In the genomic region with DNA sequence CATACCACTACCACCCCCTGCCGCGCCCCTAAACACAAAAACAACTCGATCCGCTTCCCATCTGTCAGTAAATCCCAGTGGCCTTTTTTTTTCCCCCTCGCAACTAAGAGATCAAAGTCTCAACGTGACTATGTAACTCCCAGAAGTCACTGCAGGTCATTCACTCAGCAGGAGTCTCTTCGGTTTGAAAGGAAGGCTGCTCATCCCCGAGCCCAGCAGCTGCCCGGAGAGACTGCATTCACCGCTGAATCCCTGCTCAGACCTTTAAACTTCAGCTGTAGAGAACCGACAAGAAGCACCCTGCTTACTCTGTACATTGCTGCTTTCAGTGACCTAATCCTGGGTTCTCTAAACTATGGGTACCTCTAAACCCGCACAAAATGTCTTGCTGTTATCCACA, we compare ENCODE assay signal across 9 mouse cellular contexts. TPM values are rescaled to one million over a fixed set of nuclear protein-coding genes. Genes with fewer than 3 reads are reported as not detected.
DNase-seq lines count a peak whose midpoint lies in the region; ATAC-seq lines count a peak whose summit lies in the region.
"Had no signal": no experiment of that assay in that cellular context is flagged by ENCODE, and none has a peak within 500 bp of the region (broad histone marks: within the 10 kb centered on the region; RNA-seq: fewer than 3 reads in every experiment).

No protein-coding gene starts in this region.

- no peak overlapping the region for H3K9ac ChIP-seq in intestine, embryonic 15.5 days
- H3K9ac ChIP-seq in liver, embryonic 16.5 days (ENCODE audit: low read depth, low read length): no peak overlapping the region

- no peak overlapping the region for H3K27ac ChIP-seq in intestine, embryonic 15.5 days
- H3K27ac ChIP-seq in liver, embryonic 16.5 days (ENCODE audit: low read length): no peak overlapping the region

- no peaks in the 10 kb centered on the region for H3K36me3 ChIP-seq in intestine, embryonic 15.5 days
- no peaks in the 10 kb centered on the region for H3K36me3 ChIP-seq in liver, embryonic 16.5 days (ENCODE audit: control insufficient read depth, insufficient read depth)

- no peaks in the 10 kb centered on the region for H3K9me3 ChIP-seq in intestine, embryonic 15.5 days
- no peaks in the 10 kb centered on the region for H3K9me3 ChIP-seq in liver, embryonic 16.5 days (replicated peaks; ENCODE audit: control insufficient read depth, low read length)

- H3K4me1 ChIP-seq in intestine, embryonic 15.5 days (replicated peaks): no peaks in the 10 kb centered on the region
- no peaks in the 10 kb centered on the region for H3K4me1 ChIP-seq in liver, embryonic 16.5 days (ENCODE audit: control insufficient read depth, low read depth, low read length)

- H3K4me2 ChIP-seq in intestine, embryonic 15.5 days (replicated peaks): peak overlapping the region; percentile 44
- peak overlapping the region; percentile 21; the same call in 1 of the 2 replicates for H3K4me2 ChIP-seq in liver, embryonic 16.5 days (ENCODE audit: low read depth, low read length)

- ATAC-seq in intestine, embryonic 15.5 days: no peak
- ATAC-seq in liver, embryonic 16.5 days (ENCODE audit: low read depth): no peak
- ATAC-seq in monocyte, adult 5-6 weeks (replicated peaks; ENCODE audit: insufficient number of reproducible peaks, low FRiP score, low TSS enrichment, poor library complexity, severe bottlenecking): no peak

- DNase-seq in ES-CJ7 (ENCODE audit: low read depth, low spot score): peak; percentile 45
- peak; percentile 79 for DNase-seq in embryo, embryonic 10.5 days (ENCODE audit: low spot score)
- DNase-seq in thymus, postnatal 25 days: no peak
- no peak for DNase-seq in frontal cortex, postnatal 36 days (ENCODE audit: low spot score in 2 of 2)
- no peak for DNase-seq in gastrocnemius, postnatal 25 days
- DNase-seq: heart, postnatal 14 days had no signal

- WGBS in intestine, embryonic 15.5 days: 12% methylated on average over 12 of the region's 12 CpGs
- WGBS in liver, embryonic 16.5 days (ENCODE audit: insufficient replicate concordance): 13% methylated on average over 12 of the region's 12 CpGs

- no peak overlapping the region for H3K4me3 ChIP-seq in intestine, embryonic 15.5 days (replicated peaks)
- no peak overlapping the region for H3K4me3 ChIP-seq in liver, embryonic 16.5 days (ENCODE audit: low read depth, low read length)

- no peaks in the 10 kb centered on the region for H3K27me3 ChIP-seq in intestine, embryonic 15.5 days (replicated peaks)
- no peaks in the 10 kb centered on the region for H3K27me3 ChIP-seq in liver, embryonic 16.5 days (ENCODE audit: control insufficient read depth, insufficient read depth, low read depth, low read length)

RNA-seq across cellular contexts. Expression of a gene that starts 31.4 kb away (rescaled TPM):
- 0.18 and 0.28 TPM in 2 replicates for polyA plus RNA-seq in intestine, embryonic 15.5 days (2015; fragmentation: Nextera tagmentation; extraction: Ambion mirVana)
- 0.29 and 0.35 TPM in 2 replicates for polyA plus RNA-seq in liver, embryonic 16.5 days (2015; fragmentation: Nextera tagmentation; extraction: Ambion mirVana)
- 100 to 1,000 TPM; 220 to 254 TPM for total RNA-seq in gastrocnemius, postnatal 25 days (2021)
- 0.75 to 2.3 TPM (median 1.5 TPM) in 3 replicates for total RNA-seq in monocyte, adult 5-6 weeks (2017)

Comparison
In these comparisons a context has a peak if more than half of its experiments do, and no peak if none do; other contexts are left out.
1. DNase-seq: peak in ES-CJ7 (single experiment) and embryo, embryonic 10.5 days (single experiment); none in thymus, postnatal 25 days (single experiment), frontal cortex, postnatal 36 days (0 of 2) and gastrocnemius, postnatal 25 days (single experiment).
2. RNA of a gene that starts 31.4 kb away (total RNA-seq): 220 to 254 TPM in gastrocnemius, postnatal 25 days; 0.75 to 2.3 TPM in monocyte, adult 5-6 weeks; every median in the first group is over 10 times any median in the second.